13 mouse cellular contexts compared by ENCODE assay signal in genomic region chr12:30415981-30416380, GRCm38 (mm10). TPM values are rescaled to one million over a fixed set of nuclear protein-coding genes. Genes with fewer than 3 reads are reported as not detected.
DNase-seq lines count a peak whose midpoint lies in the region; ATAC-seq and TF ChIP-seq lines count a peak whose summit lies in the region.
"Had no signal": no experiment of that assay in that cellular context is flagged by ENCODE, and none has a peak within 500 bp of the region (broad histone marks: within the 10 kb centered on the region; RNA-seq: fewer than 3 reads in every experiment).

No protein-coding gene starts in this region.

- H3K27ac ChIP-seq in forebrain, embryonic 14.5 days (ENCODE audit: low read depth, low read length): no peak overlapping the region
- H3K27ac ChIP-seq in forebrain, embryonic 15.5 days (replicated peaks): no peak overlapping the region
- no peak overlapping the region for H3K27ac ChIP-seq in midbrain, postnatal 0 days (ENCODE audit: low read depth, low read length)
- H3K27ac ChIP-seq in midbrain, embryonic 15.5 days: no peak overlapping the region
- no peak overlapping the region for H3K27ac ChIP-seq in gastrocnemius, adult 2 months
- H3K27ac ChIP-seq: forebrain, embryonic 12.5 days; liver, embryonic 12.5 days; lung, embryonic 15.5 days; midbrain, embryonic 12.5 days had no signal

- intact Hi-C loops in gastrocnemius, adult 2 months (cut with DNase I): no loop called here

- no peak overlapping the region for H3K4me2 ChIP-seq in forebrain, embryonic 14.5 days (ENCODE audit: low read length)
- no peak overlapping the region for H3K4me2 ChIP-seq in forebrain, embryonic 15.5 days (replicated peaks)
- no peak overlapping the region for H3K4me2 ChIP-seq in midbrain, postnatal 0 days (ENCODE audit: low read depth, low read length, poor library complexity, severe bottlenecking)
- H3K4me2 ChIP-seq in midbrain, embryonic 15.5 days: no peak overlapping the region
- H3K4me2 ChIP-seq: forebrain, embryonic 12.5 days; liver, embryonic 12.5 days; lung, embryonic 15.5 days; midbrain, embryonic 12.5 days had no signal

- ATAC-seq in forebrain, embryonic 14.5 days: no peak
- ATAC-seq in forebrain, embryonic 15.5 days (replicated peaks): no peak; the same call in 1 of the 2 replicates
- ATAC-seq in midbrain, postnatal 0 days (ENCODE audit: low FRiP score): no peak
- ATAC-seq in midbrain, embryonic 15.5 days (replicated peaks): no peak
- ATAC-seq: liver, embryonic 12.5 days had no signal

- no peak for TF ChIP-seq CTCF in midbrain, postnatal 0 days (IDR thresholded peaks at IDR 0.05)
- TF ChIP-seq CTCF in gastrocnemius, adult 2 months (IDR thresholded peaks at IDR 0.05): no peak

- no peaks in the 10 kb centered on the region for H3K9me3 ChIP-seq in forebrain, embryonic 14.5 days (replicated peaks; ENCODE audit: control insufficient read depth, low read length)
- H3K9me3 ChIP-seq in forebrain, embryonic 15.5 days: no peaks in the 10 kb centered on the region
- no peaks in the 10 kb centered on the region for H3K9me3 ChIP-seq in midbrain, postnatal 0 days (ENCODE audit: low read length)
- no peaks in the 10 kb centered on the region for H3K9me3 ChIP-seq in midbrain, embryonic 15.5 days
- H3K9me3 ChIP-seq: forebrain, embryonic 12.5 days; lung, embryonic 15.5 days; midbrain, embryonic 12.5 days had no signal

- no peak overlapping the region for H3K9ac ChIP-seq in forebrain, embryonic 14.5 days (ENCODE audit: low read length)
- no peak overlapping the region for H3K9ac ChIP-seq in forebrain, embryonic 15.5 days (replicated peaks)
- no peak overlapping the region for H3K9ac ChIP-seq in midbrain, postnatal 0 days (replicated peaks; ENCODE audit: low read length, poor library complexity, severe bottlenecking)
- no peak overlapping the region for H3K9ac ChIP-seq in midbrain, embryonic 15.5 days
- H3K9ac ChIP-seq: forebrain, embryonic 12.5 days; liver, embryonic 12.5 days; lung, embryonic 15.5 days; midbrain, embryonic 12.5 days had no signal

- no peaks in the 10 kb centered on the region for H3K4me1 ChIP-seq in forebrain, embryonic 14.5 days (ENCODE audit: control insufficient read depth, insufficient read depth, low read length)
- no peaks in the 10 kb centered on the region for H3K4me1 ChIP-seq in forebrain, embryonic 15.5 days
- H3K4me1 ChIP-seq in midbrain, postnatal 0 days (ENCODE audit: insufficient read depth, low read length): no peaks in the 10 kb centered on the region
- H3K4me1 ChIP-seq in midbrain, embryonic 15.5 days: no peaks in the 10 kb centered on the region
- H3K4me1 ChIP-seq: forebrain, embryonic 12.5 days; liver, embryonic 12.5 days; lung, embryonic 15.5 days; midbrain, embryonic 12.5 days had no signal

- no peak overlapping the region for H3K4me3 ChIP-seq in forebrain, embryonic 14.5 days (ENCODE audit: low read depth, low read length)
- H3K4me3 ChIP-seq in forebrain, embryonic 15.5 days: no peak overlapping the region
- H3K4me3 ChIP-seq in midbrain, postnatal 0 days (ENCODE audit: low read depth, low read length): no peak overlapping the region
- H3K4me3 ChIP-seq in midbrain, embryonic 15.5 days: no peak overlapping the region
- H3K4me3 ChIP-seq in gastrocnemius, adult 2 months: no peak overlapping the region
- H3K4me3 ChIP-seq: forebrain, embryonic 12.5 days; liver, embryonic 12.5 days; lung, embryonic 15.5 days; midbrain, embryonic 12.5 days had no signal

- 68% methylated on average over 6 of the region's 6 CpGs for WGBS in forebrain, embryonic 14.5 days
- WGBS in forebrain, embryonic 15.5 days: 69% methylated on average over 6 of the region's 6 CpGs
- 70% methylated on average over 6 of the region's 6 CpGs for WGBS in midbrain, postnatal 0 days
- WGBS in midbrain, embryonic 15.5 days: 73% methylated on average over 6 of the region's 6 CpGs

- DNase-seq in forebrain, embryonic 14.5 days (ENCODE audit: low spot score): peak; percentile 7
- DNase-seq in midbrain, postnatal 0 days (ENCODE audit: low spot score): peak; percentile 30
- peak; percentile 45 to 53 for DNase-seq in kidney, adult 8-10 months
- peak; percentile 57 to 72 for DNase-seq in kidney, postnatal 36 days
- no peak for DNase-seq in gastrocnemius, adult 2 months
- DNase-seq: B cell, adult 2 months; right cerebral cortex, postnatal 25 days had no signal

- H3K27me3 ChIP-seq in forebrain, embryonic 14.5 days (replicated peaks; ENCODE audit: control insufficient read depth, insufficient read depth, low read length): no peaks in the 10 kb centered on the region
- no peaks in the 10 kb centered on the region for H3K27me3 ChIP-seq in forebrain, embryonic 15.5 days
- H3K27me3 ChIP-seq in midbrain, postnatal 0 days (ENCODE audit: insufficient read depth, low read length): no peaks in the 10 kb centered on the region
- no peaks in the 10 kb centered on the region for H3K27me3 ChIP-seq in midbrain, embryonic 15.5 days (replicated peaks)
- H3K27me3 ChIP-seq: forebrain, embryonic 12.5 days; liver, embryonic 12.5 days; lung, embryonic 15.5 days; midbrain, embryonic 12.5 days had no signal

- H3K36me3 ChIP-seq in forebrain, embryonic 14.5 days (ENCODE audit: control insufficient read depth, insufficient read depth, low read length): no peaks in the 10 kb centered on the region
- H3K36me3 ChIP-seq in forebrain, embryonic 15.5 days: no peaks in the 10 kb centered on the region
- H3K36me3 ChIP-seq in midbrain, postnatal 0 days (ENCODE audit: insufficient read depth, low read length): no peaks in the 10 kb centered on the region
- H3K36me3 ChIP-seq in midbrain, embryonic 15.5 days (replicated peaks): no peaks in the 10 kb centered on the region
- H3K36me3 ChIP-seq: forebrain, embryonic 12.5 days; liver, embryonic 12.5 days; lung, embryonic 15.5 days; midbrain, embryonic 12.5 days had no signal

RNA-seq across cellular contexts. Expression of gene Sntg2, which starts 42.8 kb away (rescaled TPM):
- polyA plus RNA-seq in forebrain, embryonic 14.5 days (2014; fragmentation: Nextera tagmentation; extraction: Ambion mirVana): 1.5 and 3.9 TPM in 2 replicates
- 2.1 and 3.3 TPM in 2 replicates for polyA plus RNA-seq in forebrain, embryonic 15.5 days (2015; fragmentation: Nextera tagmentation; extraction: Ambion mirVana)
- 6.4 and 11.7 TPM in 2 replicates for total RNA-seq in midbrain, postnatal 0 days (2014; rRNA removed)
- polyA plus RNA-seq in midbrain, postnatal 0 days (2015; fragmentation: Nextera tagmentation; extraction: Ambion mirVana): 4.3 and 5.0 TPM in 2 replicates
- polyA plus RNA-seq in midbrain, embryonic 15.5 days (2015; fragmentation: Nextera tagmentation; extraction: Ambion mirVana): 5.4 and 5.7 TPM in 2 replicates
- under 1 TPM in 1 of 2 experiments, not detected in 1; 0.98 TPM for total RNA-seq in gastrocnemius, adult 2 months (2021)
